Mouse (Mus musculus): Measurements from ENCODE around the gene Adcy9.

Gene Adcy9

GRCm38 (mm10) chr16:4420298-4421054, at the start of gene Adcy9:
Adcy9 (minus strand) TSS chr16:4420498.
- peak; percentile 95 for DNase-seq

DNA sequence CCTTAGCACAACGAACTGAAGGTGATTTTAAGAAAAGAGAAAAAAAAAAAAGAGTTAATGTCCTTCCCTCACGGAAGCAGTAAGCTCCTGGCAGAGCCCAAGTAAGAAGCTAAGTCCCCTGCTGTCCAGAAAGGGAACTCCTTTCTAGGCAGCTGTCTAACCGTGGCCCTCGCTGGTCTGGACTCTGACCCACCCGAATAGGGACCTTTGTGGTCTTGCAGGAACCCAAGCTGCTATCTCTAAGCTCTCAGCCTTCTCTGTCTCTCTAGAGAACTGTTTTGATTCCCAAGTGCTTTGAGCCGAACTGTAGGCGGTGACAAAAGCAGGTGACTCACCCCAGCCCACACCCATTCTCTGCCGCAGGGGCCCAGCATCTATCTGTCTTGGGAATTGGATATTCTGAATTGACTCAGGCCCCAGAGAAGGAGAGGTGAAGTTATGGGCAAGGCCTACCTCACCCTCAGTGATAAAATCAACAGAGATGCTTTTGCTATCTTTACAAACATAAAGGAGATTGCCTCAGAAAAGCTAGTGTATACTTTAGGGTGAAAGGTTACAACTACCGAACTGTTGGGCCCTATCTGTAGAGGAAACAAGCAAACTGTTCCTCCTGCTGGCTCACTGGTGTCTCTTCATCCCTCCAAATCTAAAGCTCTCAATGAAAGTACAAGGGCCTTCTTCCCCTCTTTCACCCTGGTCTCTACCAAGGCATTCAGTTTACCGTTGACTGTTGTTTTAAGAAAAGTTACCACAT, 49.5 kb upstream of the Adcy9 start:
- DNase-seq: no peak

GRCm38 (mm10) chr16:4464529-4465089, 44.3 kb upstream of the Adcy9 start:
- DNase-seq: no peak

DNA sequence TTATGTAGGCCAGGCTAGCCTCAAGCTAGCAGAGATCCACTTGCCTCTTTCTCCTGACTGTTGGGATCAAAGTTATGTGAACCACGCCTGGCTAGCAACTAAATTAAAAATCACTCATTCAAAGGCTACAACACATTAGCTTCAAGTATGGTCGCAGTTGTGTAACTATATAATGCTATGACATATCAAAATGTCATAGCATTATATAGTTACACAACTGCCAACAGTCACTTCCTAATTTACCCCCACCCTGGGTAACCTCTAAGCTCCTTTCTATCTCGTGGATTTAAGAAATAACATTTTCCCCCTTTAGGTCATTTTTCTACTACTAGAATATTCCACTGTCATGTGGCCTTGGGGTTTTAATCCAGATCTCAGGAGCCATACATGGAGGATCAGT, 37.6 kb upstream of the Adcy9 start:
- DNase-seq: no peak

- DNase-seq: no peak
These were observed 36.1 kb upstream of the Adcy9 start for GRCm38 (mm10) chr16:4456391-4456790.

GRCm38 (mm10) chr16:4455693-4456092, 35.4 kb upstream of the Adcy9 start:
- DNase-seq: no peak

GRCm38 (mm10) chr16:4454563-4454962, 34.3 kb upstream of the Adcy9 start:
- DNase-seq: no peak

DNA sequence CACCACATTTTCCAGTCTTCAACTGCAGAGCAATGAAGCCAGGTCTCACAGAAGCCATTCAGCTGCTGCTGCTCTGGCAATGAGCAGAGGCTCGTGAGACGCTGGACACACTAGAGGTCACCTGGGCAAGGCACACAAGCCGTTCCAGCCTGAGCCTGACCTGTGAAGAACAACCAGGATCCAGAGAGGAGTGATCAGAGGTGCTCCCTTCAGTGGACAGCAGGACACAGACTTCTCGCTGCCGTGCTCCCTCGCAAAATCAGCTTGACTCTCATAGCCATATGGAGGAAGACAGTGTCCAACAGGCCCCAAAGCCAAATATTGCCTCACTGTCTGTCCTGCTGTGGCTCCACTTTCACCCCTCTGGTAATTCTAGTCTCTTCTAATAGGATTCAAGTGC, 29.1 kb upstream of the Adcy9 start:
- DNase-seq: no peak

- DNase-seq: no peak
These were observed 27.9 kb upstream of the Adcy9 start for GRCm38 (mm10) chr16:4448235-4448634.

GRCm38 (mm10) chr16:4446395-4446794, 26.1 kb upstream of the Adcy9 start:
- no peak for DNase-seq

- no peak for DNase-seq
These were observed 24.1 kb upstream of the Adcy9 start for GRCm38 (mm10) chr16:4444378-4444777.

DNA sequence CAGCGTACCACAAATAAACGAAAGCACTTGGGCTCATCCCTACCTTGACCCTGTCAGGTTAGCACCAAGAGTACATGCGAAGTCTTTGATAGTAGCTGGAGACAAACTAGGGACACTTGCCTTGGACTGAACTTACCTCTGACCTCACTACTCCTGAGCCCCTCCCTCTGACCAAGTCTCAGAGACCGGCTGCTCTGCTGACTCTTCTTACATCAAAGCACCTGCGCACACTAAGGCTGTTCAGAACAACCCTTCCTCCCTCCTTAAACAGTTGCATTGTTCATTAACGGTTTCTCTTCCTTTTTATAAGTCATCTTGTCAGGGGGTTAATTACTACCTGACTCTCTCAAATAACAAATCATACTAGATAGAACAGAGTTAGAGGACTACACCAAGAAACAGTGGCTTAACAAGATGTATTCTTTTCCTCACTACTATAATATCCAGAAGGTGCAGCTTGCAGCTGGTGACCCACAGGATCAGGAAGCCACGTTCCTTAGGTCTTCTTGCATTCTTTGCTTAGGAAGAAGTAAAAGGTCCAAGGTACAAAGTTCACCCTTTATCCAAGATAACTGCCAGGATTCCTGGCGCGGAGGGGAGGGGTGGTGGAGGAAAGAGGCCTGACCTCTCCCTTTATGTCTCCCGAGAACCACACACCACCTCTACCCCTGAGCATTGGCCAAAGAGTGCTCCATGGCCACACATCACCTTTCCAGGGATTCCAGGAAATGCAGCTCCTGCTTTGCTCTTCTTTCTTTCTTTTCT, 19.2 kb upstream of the Adcy9 start:
- DNase-seq: no peak

DNA sequence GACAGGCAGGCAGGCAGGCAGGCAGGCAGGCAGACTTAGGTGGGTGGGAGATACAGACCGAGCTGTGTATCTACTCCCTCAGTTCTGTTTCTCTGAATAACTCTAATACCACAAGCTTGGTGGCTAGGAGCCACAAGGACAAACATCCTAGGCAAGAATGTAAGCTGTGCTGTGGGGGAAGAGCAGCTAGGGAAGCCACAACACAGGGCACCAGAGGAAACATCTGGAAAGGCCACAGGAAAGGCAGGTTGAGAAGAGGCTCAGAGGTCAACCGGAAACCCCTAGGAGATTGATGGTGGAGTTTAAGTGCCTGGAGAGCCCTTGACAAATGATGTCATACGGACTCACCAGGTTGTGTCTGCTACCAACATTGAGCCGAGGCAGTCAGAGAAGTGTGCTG, 16.4 kb upstream of the Adcy9 start:
- DNase-seq: no peak

- DNase-seq: no peak
These were observed 15.1 kb upstream of the Adcy9 start for GRCm38 (mm10) chr16:4435371-4435770.

GRCm38 (mm10) chr16:4431841-4432240, 11.5 kb upstream of the Adcy9 start:
- DNase-seq: no peak

GRCm38 (mm10) chr16:4431013-4431412, 10.7 kb upstream of the Adcy9 start:
- no peak for DNase-seq

- no peak for DNase-seq
These were observed 9.9 kb upstream of the Adcy9 start for GRCm38 (mm10) chr16:4430232-4430631.

DNA sequence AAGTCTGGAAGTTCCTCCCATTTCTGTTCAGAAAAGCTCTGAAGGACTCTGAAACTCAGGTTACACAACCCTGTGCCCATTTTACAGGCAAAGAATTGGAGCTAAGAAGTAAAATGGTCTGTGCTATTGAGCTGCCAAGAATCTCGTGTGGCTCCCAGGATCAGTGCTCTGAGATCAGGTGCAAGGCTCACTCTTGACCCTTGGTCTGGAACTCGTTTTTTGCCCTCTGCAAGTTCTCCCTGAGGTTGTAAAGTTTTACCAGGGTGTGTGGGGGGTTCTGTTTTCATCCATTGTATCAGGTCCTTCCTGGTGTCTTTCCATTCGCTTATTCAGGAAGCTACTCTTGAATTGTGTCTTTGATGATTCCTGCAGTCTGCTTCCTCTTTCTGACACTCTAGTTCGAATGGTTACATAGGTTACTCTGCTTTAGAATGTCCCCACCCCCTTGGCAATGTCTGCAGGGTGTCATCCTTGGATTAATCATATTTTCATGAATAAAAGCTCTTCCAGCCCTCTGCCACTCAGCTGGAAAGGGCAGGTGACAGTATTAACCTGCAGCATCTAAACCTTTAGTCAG, 5.4 kb upstream of the Adcy9 start:
- no peak for DNase-seq

GRCm38 (mm10) chr16:4423613-4424012, 3.3 kb upstream of the Adcy9 start:
- no peak for DNase-seq

DNA sequence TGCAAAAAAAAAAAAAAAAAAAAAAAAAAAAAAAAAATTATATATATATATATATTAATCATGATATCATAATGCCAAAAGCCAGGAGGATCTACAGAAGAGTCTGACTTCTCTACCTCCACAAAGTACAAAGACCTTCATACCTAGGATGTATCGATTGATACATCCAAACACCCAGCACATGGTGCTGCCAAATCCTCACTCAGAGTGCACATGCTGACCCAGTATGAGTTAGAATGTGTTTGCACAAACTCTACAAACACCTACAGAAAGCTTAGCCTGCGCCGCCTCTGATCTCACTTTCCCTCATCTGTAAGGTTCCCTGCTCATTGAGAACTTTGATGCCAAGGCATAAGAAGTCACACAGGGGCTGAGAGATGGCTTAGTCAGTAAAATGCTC, 2.7 kb upstream of the Adcy9 start:
- no peak for DNase-seq

- DNase-seq: peak; percentile 55
These were observed 576 bp downstream of the Adcy9 start for GRCm38 (mm10) chr16:4419546-4420297.

Measured in thymus, postnatal 25 days (tissue).